Mouse (Mus musculus) midbrain, embryonic 10.5 days (tissue): ENCODE measurements around the gene Hist1h2ao. TPM values are rescaled to one million over a fixed set of nuclear protein-coding genes. Genes with fewer than 3 reads are reported as not detected.
"Not testable (repeated sequence)": the region's sequence is repeated elsewhere in the genome, so short reads cannot be mapped to it uniquely, and the experiment has no call there.

Experiments
- DNase-seq: peaks from one replicate; pipeline ENCODE4 v3.0.0-alpha.2; 2017; ENCODE audit warnings: low spot score
- H3K27ac ChIP-seq: fragments of 300-500 bp; sonication (generic); replicated peaks from 2 replicates; pipeline ENCODE4 v1.5.1; 2016; ENCODE audit warnings: mild to moderate bottlenecking
- H3K27me3 ChIP-seq: fragments of 300-500 bp; sonication (generic); 2 replicates; pipeline ENCODE4 v1.6.1; 2016; ENCODE audit warnings: low read depth, mild to moderate bottlenecking; ENCODE audit not compliant: poor library complexity, severe bottlenecking
- H3K36me3 ChIP-seq: fragments of 300-500 bp; sonication (generic); 2 replicates; pipeline ENCODE4 v1.6.1; 2016; ENCODE audit warnings: mild to moderate bottlenecking, moderate library complexity
- H3K4me1 ChIP-seq: fragments of 300-500 bp; sonication (generic); 2 replicates; pipeline ENCODE4 v1.6.1; 2016
- H3K4me3 ChIP-seq: fragments of 300-500 bp; sonication (generic); 2 replicates; pipeline ENCODE4 v1.5.1; 2016; ENCODE audit warnings: mild to moderate bottlenecking, moderate library complexity
- H3K9me3 ChIP-seq: fragments of 300-500 bp; sonication (generic); replicated peaks from 2 replicates; pipeline ENCODE4 v1.6.1; 2016; ENCODE audit warnings: mild to moderate bottlenecking
- WGBS: fragments of 180-500 bp; shearing (Covaris S2); methylation state at CpG from one replicate; pipeline ENCODE4 v1.1.7; 2016; 5-methylcytosine and 5-hydroxymethylcytosine counted together
- polyA plus RNA-seq: library from polyadenylated mRNA; unstranded; fragments of >200 nt; fragmentation: Nextera tagmentation; extraction: Ambion mirVana; gene quantifications from 2 replicates; pipeline ENCODE4 v1.2.1, GENCODE M21; 2016

Hist1h2ao gene
- 1.6 TPM in 1 of 2 replicates, not detected in the other for polyA plus RNA-seq

DNA sequence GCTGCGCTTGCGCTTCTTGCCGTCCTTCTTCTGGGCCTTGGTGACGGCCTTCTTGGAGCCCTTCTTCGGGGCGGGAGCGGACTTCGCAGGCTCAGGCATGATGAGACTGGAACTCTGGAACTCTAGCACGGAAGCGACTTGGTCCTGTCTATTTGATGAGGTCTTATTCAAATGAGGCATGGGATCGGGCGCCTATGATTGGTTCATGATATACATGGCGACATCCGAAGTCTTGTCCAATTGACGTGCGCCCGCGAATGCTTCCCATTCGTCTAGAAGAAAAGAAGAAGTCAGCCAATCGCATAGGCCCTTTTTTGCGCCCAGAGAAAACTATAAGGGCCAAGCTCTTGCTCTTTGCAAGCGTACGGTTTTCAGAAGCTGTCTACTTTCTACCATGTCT lies at the start of gene Hist1h2ao, which contains the start of gene Hist1h2bq:
Gene Hist1h2ao, plus strand, starts transcription at position 393 of the 400 bp plus-strand sequence.
Gene Hist1h2bq, minus strand, starts transcription at position 125 of the 400 bp plus-strand sequence.
- DNase-seq, H3K27me3 ChIP-seq, H3K4me3 ChIP-seq, H3K9me3 ChIP-seq, H3K36me3 ChIP-seq, H3K27ac ChIP-seq, H3K4me1 ChIP-seq: not testable (repeated sequence)
- WGBS = no CpG with 5 or more reads among the region's 23 CpGs

GRCm38 (mm10) chr13:21778814-21779766 lies 31.2 kb upstream of the Hist1h2ao start:
- Histone ChIP-seq H3K36me3 (peaks cover 2% of the 10 kb centered on the region; the same call in 1 of the 2 replicates), H3K27me3 (no peaks in the 10 kb centered on the region), H3K9me3 (no peaks in the 10 kb centered on the region), H3K27ac (peak overlapping the region; percentile 97), H3K4me3 (peak overlapping the region; percentile 76), H3K4me1 (peaks cover 41% of the 10 kb centered on the region)
- peak; percentile 73 for DNase-seq
- 8% methylated on average over 33 of the region's 33 CpGs for WGBS

DNA sequence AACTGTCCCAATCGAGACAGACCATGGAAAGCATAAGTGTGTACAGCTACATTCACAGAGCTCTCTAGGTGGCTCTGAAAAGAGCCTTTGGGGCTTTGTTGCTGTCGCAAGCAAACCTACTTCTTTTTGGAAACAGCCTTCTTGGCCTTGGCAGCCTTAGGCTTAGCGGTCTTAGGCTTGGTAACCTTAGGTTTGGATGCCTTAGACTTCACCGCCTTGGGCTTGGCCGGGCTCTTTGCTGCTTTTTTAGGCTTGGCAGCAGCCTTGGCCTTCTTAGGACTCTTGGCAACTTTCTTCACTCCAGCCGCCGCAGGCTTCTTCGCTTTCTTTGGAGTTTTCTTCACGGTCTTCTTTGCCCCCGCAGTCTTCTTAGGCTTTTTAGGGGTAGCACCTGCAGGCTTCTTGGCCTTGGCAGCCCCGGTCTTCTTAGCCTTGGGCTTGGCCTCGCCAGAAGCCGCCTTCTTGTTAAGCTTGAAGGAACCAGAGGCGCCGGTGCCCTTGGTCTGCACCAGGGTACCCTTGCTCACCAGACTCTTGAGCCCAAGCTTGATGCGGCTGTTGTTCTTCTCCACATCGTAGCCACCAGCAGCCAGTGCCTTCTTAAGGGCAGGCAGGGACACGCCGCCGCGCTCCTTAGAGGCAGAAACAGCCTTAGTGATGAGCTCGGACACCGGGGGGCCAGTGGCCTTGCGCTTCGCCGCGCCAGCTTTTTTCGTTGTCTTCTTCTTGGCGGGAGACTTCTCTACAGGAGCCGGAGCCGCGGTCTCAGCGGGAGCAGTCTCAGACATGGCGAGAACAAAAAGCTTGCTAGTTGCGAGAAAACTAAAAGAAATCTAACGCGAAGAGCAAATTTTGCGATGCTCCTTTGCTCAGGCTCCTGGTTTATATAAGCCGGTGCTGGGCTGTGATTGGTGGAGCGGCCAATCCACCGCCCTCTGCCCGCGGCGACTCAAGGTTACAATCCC lies 30.2 kb upstream of the Hist1h2ao start, which contains the start of gene Hist1h1b:
Gene Hist1h1b, minus strand, starts transcription at position 859 of the 965 bp plus-strand sequence.
- WGBS = under 1% methylated on average over 44 of the region's 44 CpGs
- peak within 1 kb of the TSS; percentile 76 for H3K4me3 ChIP-seq
- H3K27me3 ChIP-seq = no peaks in the 10 kb centered on the region
- H3K27ac ChIP-seq = peak within 1 kb of the TSS; percentile 97
- no peaks in the 10 kb centered on the region for H3K36me3 ChIP-seq
- H3K9me3 ChIP-seq = no peaks in the 10 kb centered on the region
- peak; percentile 82 for DNase-seq
- H3K4me1 ChIP-seq = peaks cover 46% of the 10 kb centered on the region

GRCm38 (mm10) chr13:21781021-21781555 lies 29.2 kb upstream of the Hist1h2ao start:
- H3K9me3 ChIP-seq = no peaks in the 10 kb centered on the region
- peaks cover 56% of the 10 kb centered on the region for H3K4me1 ChIP-seq
- 43% methylated on average over 6 of the region's 6 CpGs for WGBS
- no peaks in the 10 kb centered on the region for H3K27me3 ChIP-seq
- no peak for DNase-seq
- peak overlapping the region; percentile 76 for H3K4me3 ChIP-seq
- no peaks in the 10 kb centered on the region for H3K36me3 ChIP-seq
- H3K27ac ChIP-seq = peak overlapping the region; percentile 97

GRCm38 (mm10) chr13:21781639-21782038 lies 28.6 kb upstream of the Hist1h2ao start:
- H3K4me1 ChIP-seq = peaks cover 62% of the 10 kb centered on the region
- H3K27me3 ChIP-seq = no peaks in the 10 kb centered on the region
- H3K4me3 ChIP-seq = no peak overlapping the region; the same call in 1 of the 2 replicates
- no peak for DNase-seq
- WGBS = 91% methylated on average over 1 of the region's 1 CpGs
- no peaks in the 10 kb centered on the region for H3K9me3 ChIP-seq
- H3K36me3 ChIP-seq = no peaks in the 10 kb centered on the region
- H3K27ac ChIP-seq = peak overlapping the region; percentile 97

- WGBS = 1% methylated on average over 19 of the region's 35 CpGs
- DNase-seq = peak; percentile 58
- Histone ChIP-seq H3K4me3 (peak overlapping the region; percentile 59), H3K27ac (peak overlapping the region; percentile 97), H3K4me1 (peaks cover 59% of the 10 kb centered on the region)
- not testable (repeated sequence) for H3K9me3 ChIP-seq, H3K27me3 ChIP-seq, H3K36me3 ChIP-seq
Measured at GRCm38 (mm10) chr13:21782361-21783254, 27.7 kb upstream of the Hist1h2ao start.

- H3K4me1 ChIP-seq = peaks cover 58% of the 10 kb centered on the region
- H3K27me3 ChIP-seq = no peaks in the 10 kb centered on the region
- peak within 1 kb of the TSS; percentile 97 for H3K27ac ChIP-seq
- H3K36me3 ChIP-seq = no peaks in the 10 kb centered on the region
- under 1% methylated on average over 17 of the region's 20 CpGs for WGBS
- H3K9me3 ChIP-seq = no peaks in the 10 kb centered on the region
- peak within 1 kb of the TSS; percentile 59 for H3K4me3 ChIP-seq
- DNase-seq = peak; percentile 59
Measured at GRCm38 (mm10) chr13:21783255-21783617, 27.0 kb upstream of the Hist1h2ao start, which contains the start of gene Hist1h3i. TSS of gene Hist1h3i (minus strand) at chr13:21783370.

- H3K27ac ChIP-seq = peak overlapping the region; percentile 92
- 3% methylated on average over 9 of the region's 9 CpGs for WGBS
- peak; percentile 59 for DNase-seq
- peaks cover 58% of the 10 kb centered on the region for H3K4me1 ChIP-seq
- H3K36me3 ChIP-seq = no peaks in the 10 kb centered on the region
- H3K27me3 ChIP-seq = no peaks in the 10 kb centered on the region
- H3K9me3 ChIP-seq = no peaks in the 10 kb centered on the region
- peak overlapping the region; percentile 59 for H3K4me3 ChIP-seq
Measured at GRCm38 (mm10) chr13:21783734-21784161, 26.5 kb upstream of the Hist1h2ao start.

DNA sequence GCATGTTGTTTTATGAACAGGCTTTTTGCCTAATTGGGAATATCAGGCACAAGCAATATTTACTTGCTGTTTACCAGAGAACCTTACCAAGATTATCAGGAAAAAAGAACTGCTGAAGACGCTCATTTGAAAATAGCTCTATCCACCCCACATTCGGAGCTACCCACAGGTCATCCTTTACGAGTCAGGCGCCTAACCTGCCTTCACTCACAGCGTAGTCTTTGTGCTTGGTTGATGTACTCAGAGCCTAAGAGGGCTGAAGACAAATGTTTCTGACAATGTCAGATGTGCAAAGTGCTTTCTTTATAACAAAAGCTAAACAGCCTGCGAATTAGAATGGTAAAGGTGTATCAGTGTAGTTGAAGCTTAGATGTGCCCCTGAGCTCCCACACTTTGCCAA lies 26.0 kb upstream of the Hist1h2ao start:
- H3K4me1 ChIP-seq = peaks cover 63% of the 10 kb centered on the region
- H3K4me3 ChIP-seq = peak overlapping the region; percentile 59
- no peaks in the 10 kb centered on the region for H3K9me3 ChIP-seq
- DNase-seq = no peak
- no peaks in the 10 kb centered on the region for H3K27me3 ChIP-seq
- 20% methylated on average over 6 of the region's 6 CpGs for WGBS
- H3K27ac ChIP-seq = peak overlapping the region; percentile 92
- no peaks in the 10 kb centered on the region for H3K36me3 ChIP-seq

- Histone ChIP-seq H3K4me3 (peak overlapping the region; percentile 55), H3K4me1 (peaks cover 63% of the 10 kb centered on the region), H3K9me3 (no peaks in the 10 kb centered on the region), H3K27me3 (no peaks in the 10 kb centered on the region), H3K36me3 (no peaks in the 10 kb centered on the region), H3K27ac (peak overlapping the region; percentile 92)
- peak; percentile 48 for DNase-seq
- WGBS = 5% methylated on average over 8 of the region's 8 CpGs
Measured at GRCm38 (mm10) chr13:21786189-21786898, 23.9 kb upstream of the Hist1h2ao start.
